Mouse (Mus musculus): Measurements from ENCODE around the gene Antxr2.

DNA sequence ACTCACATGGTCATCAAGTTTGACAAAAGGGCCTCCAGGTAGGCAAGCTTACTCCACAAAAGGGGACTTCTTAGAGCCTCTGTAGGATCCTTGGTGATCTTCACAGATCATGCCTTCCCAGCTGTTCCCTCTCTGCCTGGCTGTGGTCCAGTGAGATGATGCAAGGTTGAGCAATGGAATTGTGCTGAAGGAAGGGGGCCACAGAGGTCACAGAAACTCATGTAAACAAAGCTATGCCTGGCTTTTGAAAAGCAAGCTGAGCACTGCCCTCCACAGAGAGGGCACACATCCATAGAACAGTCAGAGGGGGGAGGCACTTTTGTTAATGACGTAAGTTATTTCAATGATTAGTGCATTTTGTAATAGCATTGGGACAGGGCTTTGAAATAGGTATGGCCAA lies 196.1 kb downstream of the Antxr2 start:
- TF ChIP-seq CTCF (IDR thresholded peaks at IDR 0.05; ENCODE audit: insufficient read depth, low read length) (no peak), POLR2A (IDR thresholded peaks at IDR 0.05; ENCODE audit: borderline replicate concordance, extremely low read depth, low read depth, low read length) (no peak)

Data from lung, adult 2 months (tissue).